Comparison of ENCODE assay signal across 13 mouse cellular contexts in genomic region chr3:126986687-126987086, GRCm38 (mm10).
"Had no signal": no experiment of that assay in that cellular context is flagged by ENCODE, and none has a peak within 500 bp of the region (broad histone marks: within the 10 kb centered on the region; RNA-seq: fewer than 3 reads in every experiment).

No protein-coding gene starts in this region.

- H3K27me3 ChIP-seq: limb, embryonic 15.5 days; liver, embryonic 12.5 days; neural tube, embryonic 15.5 days had no signal

- H3K4me3 ChIP-seq: limb, embryonic 15.5 days; liver, embryonic 12.5 days; midbrain, embryonic 10.5 days; myocyte; neural tube, embryonic 15.5 days had no signal

- H3K4me1 ChIP-seq: limb, embryonic 15.5 days; liver, embryonic 12.5 days; midbrain, embryonic 10.5 days; neural tube, embryonic 15.5 days had no signal

- H3K9me3 ChIP-seq: limb, embryonic 15.5 days; liver, embryonic 12.5 days; midbrain, embryonic 10.5 days; neural tube, embryonic 15.5 days had no signal

- H3K36me3 ChIP-seq: limb, embryonic 15.5 days; liver, embryonic 12.5 days had no signal

- DNase-seq: kidney, postnatal 36 days; left cerebral cortex, postnatal 4 days; lung, embryonic 14.5 days; lung, postnatal 10 days; lung, postnatal 4 days; midbrain, embryonic 14.5 days; right cerebral cortex, postnatal 4 days; thymus, postnatal 4 days had no signal

- H3K9ac ChIP-seq: limb, embryonic 15.5 days; liver, embryonic 12.5 days; lung, embryonic 14.5 days; neural tube, embryonic 15.5 days had no signal

- ATAC-seq: liver, embryonic 12.5 days had no signal

- H3K27ac ChIP-seq: limb, embryonic 15.5 days; liver, embryonic 12.5 days; midbrain, embryonic 10.5 days; neural tube, embryonic 15.5 days had no signal

- H3K4me2 ChIP-seq: limb, embryonic 15.5 days; liver, embryonic 12.5 days; lung, embryonic 14.5 days; neural tube, embryonic 15.5 days had no signal
